Mouse (Mus musculus) layer of hippocampus, adult 18-20 months (tissue): ENCODE data around the gene Ercc2. TPM values are rescaled to one million over a fixed set of nuclear protein-coding genes. Genes with fewer than 3 reads are reported as not detected.

Experiments
- DNase-seq, 2 experiments: peaks; one replicate each; pipeline ENCODE4 v3.0.0; 2022; ENCODE audit warnings: low spot score in 2 of 2
- long read RNA-seq: library from polyadenylated mRNA; stranded (forward); transcript quantifications from one replicate; pipeline ENCODE4 v2.0.0, GENCODE M21; 2021
- total RNA-seq, 2 experiments: library from RNA; stranded (reverse); gene quantifications; 2 replicates each; pipeline ENCODE4 v1.2.3; 2021

Gene Ercc2
- 10 to 100 TPM; 37.5 to 38.3 TPM for total RNA-seq
- long read RNA-seq, transcript Ercc2-201 (23 exons, 3,578 nt), result major isoform, 9 of 12 reads
- long read RNA-seq, partial matches to known transcripts, result 0 of 12 reads
- long read RNA-seq, other reads (novel, unspliced or antisense), result 3 of 12 reads

DNA sequence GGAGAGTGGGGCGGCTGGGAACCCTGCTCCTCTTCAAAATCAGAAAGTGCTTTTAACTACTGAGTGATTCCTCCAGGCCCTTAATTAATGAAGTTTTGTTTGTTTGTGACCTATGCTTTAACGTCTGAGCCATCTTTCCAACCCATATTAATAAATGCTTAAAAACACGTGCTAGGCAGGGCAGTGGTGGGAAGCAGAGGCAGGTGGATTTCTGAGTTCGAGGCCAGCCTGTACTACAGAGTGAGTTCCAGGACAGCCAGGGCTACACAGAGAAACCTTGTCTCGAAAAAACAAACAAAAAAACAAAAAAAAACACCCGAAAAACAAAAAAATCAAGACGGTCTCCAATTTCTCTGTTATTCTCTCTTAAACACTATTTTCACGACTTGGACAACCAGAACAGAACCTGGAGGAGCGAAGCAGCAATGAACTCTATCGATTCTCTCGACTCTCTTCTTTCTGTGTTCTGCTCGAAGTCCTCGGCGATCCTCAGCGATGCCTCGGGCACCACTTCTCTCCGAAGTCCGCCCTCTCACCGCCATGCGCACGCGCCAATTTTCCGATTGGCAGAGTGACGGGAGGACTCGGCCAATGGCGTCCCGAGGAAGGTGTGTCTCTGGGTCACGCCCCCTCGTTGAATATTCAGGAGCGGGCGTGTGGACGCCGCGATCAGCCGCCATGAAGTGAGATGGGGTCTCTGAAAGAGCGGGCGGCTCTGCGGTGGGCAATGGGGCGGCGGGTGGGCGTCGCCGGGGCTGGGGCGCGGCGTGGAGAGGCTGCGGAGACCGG, at the start of gene Ercc2:
Ercc2 (plus strand) TSS at position 634 of the 789 bp plus-strand sequence.
- peak; percentile 98 for DNase-seq

DNA sequence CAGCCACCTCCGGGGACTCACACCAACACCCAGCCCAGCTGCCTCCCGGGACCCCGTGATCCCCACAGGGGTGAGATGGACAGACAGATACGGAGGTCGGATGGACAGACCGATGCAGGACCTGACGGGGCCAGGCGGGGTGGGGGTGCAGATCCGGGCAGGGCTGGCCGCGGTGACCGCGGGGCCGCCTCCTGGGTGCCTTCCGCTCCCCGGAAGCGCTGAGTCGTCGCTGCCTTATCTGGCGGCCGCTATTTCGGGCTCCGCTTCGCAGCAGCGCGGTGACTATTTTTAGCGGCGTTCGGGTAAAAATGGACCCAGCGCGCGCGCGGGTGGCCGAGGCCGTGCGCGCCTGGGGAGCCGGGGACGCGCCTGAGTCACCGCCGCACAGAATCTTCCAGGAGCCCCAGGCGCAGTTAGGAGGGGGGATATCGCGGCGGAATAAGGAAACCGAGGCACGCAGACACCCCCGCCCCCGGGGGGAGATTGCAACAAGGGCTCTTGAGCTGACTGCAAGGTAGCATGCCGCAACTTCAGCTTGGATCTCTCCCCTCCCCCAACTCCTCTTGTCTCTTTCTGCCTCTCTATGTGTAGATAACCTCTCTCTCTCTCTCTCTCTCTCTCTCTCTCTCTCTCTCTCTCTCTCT, 49.0 kb upstream of the Ercc2 start:
- peak; percentile 79 to 85 for DNase-seq

GRCm38 (mm10) chr7:19335583-19335982, 46.2 kb upstream of the Ercc2 start:
- DNase-seq, result no peak

DNA sequence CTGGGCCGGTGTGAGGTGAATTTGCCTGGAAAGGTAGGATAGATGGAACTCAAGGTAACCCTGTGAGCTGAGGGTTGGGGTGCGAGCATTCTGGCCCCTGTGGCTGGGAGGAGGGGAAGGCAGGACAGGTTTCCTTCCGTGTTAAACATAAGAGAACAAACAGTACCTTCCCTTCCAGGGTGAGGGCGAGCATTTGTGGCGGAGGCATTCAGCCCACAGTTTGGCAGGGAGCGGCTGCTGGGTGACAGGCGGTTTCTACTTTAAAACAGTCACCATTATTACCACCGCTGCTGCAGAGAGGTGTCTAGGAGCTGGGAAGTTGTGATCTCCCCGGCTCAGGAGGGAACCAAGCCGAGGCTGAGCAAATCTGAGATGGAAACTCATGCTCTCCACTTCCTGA, 44.7 kb upstream of the Ercc2 start:
- peak in 1 of 2 experiments; percentile 70 for DNase-seq

DNA sequence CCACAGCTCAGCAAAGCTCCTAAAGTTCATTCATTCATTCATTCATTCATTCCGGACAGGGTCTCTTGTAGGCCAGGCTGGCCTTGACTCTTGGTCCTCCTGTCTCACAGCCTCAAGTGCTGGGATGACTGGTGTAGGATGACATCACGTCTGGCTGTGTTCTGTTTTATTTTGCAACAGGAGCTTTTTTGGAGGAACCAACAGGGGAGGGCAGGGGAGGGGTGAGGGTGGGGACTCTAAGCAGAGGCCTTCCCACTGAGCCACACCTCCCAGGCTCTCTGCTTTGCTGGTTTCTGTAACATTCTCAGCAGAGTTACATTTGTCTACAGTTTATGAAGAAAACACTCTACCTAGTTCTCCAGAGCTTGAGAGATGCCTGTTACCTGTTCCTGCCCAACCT, 43.8 kb upstream of the Ercc2 start:
- DNase-seq, result no peak

DNA sequence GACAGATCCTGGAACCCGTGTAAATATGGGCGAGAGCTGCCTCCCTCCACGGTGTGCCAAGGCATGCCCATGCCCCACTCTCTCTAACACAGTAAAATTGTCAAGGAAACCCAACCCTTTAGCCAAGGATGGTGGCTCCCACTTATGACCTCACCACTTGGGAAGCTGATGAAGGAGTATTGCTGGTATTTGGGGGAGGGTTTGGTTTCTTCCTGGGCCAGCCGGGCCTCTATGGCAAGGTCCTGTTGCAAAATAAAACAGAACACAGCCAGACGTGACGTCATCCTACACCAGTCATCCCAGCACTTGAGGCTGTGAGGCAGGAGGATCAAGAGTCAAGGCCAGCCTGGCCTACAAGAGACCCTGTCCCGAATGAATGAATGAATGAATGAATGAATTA, 43.2 kb upstream of the Ercc2 start:
- DNase-seq, result no peak

DNA sequence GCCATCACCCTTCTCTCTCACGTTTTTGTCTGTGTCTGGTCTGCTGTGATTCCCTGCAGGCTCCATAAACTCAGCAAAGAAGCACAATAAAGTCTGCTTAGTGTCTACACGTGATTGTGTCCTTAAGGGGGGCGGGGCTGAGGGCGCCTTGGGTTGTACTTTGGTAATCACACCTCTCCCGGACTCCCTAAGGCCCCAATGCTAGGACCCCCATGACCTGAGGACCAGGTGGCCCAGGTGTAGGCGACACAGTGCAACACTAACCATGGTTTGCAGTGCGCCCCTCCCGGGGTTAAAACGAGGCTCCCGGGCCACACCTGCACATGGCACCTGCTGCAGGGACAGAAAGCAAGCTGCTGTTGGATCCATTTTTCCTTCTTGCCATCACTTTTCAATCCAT, 40.6 kb upstream of the Ercc2 start:
- no peak for DNase-seq

DNA sequence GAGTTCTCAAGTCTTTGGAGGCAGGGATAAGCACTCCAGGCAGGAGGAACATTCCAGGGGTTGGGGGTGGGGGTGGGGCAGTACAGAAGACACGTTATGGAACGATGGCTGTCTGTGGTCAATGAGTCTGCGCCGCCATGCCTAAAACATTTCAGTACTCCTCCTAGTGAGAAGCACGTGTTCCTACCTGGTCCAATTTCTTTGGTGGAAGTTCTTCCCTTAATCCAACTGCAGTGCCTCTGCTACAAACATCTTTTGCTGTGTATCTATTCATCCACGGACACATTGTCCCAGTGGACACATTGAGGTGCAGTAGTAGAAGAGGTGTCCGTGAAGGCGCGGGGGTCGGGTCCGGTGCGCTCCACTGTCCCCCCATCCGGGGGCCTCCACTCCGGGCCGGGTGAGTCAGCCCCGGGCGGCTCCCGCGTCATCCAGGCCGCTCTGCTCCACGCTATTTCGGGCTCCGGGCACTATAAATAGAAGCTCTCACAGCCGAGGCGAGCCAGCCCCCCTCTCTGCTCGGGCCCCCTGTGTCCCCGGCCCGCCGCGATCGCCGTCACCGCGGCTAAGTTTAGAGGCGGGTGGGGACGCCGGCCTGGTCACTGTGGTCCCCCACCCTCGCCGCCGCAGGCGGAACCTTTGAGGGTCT, 39.9 kb upstream of the Ercc2 start:
- peak in 1 of 2 experiments; percentile 49 for DNase-seq

GRCm38 (mm10) chr7:19342481-19343027, 39.3 kb upstream of the Ercc2 start:
- DNase-seq, result peak; percentile 84 to 94

GRCm38 (mm10) chr7:19343210-19343808, 38.5 kb upstream of the Ercc2 start:
- peak in 1 of 2 experiments; percentile 85 for DNase-seq

- no peak for DNase-seq
These were observed 37.5 kb upstream of the Ercc2 start, which contains the start of gene Ercc1 for GRCm38 (mm10) chr7:19344237-19344847. Gene Ercc1, plus strand, starts transcription at chr7:19344778.

GRCm38 (mm10) chr7:19344938-19345471, 36.8 kb upstream of the Ercc2 start:
- peak; percentile 94 to 96 for DNase-seq

GRCm38 (mm10) chr7:19349188-19349915, 32.5 kb upstream of the Ercc2 start:
- DNase-seq, result no peak

DNA sequence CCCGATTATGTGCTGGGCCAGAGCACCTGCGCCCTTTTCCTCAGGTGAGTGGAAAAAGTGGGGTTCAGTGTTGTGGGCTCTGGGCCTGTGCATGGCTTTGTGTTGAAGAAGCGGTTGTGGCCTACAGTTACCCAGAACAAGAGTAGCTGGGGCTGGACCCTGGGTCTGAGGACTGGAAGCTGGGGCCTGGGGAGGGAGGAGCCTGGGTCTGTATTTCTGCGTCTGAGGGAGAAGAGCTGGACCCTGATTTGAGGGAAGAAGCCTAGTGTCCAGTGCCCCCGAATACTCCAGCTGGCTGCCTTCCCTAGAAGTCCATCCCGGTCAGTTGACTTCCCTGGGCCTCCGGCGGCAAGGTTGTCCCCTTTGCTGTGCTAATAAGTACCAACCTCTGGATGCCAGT, 31.6 kb upstream of the Ercc2 start:
- DNase-seq, result no peak

DNA sequence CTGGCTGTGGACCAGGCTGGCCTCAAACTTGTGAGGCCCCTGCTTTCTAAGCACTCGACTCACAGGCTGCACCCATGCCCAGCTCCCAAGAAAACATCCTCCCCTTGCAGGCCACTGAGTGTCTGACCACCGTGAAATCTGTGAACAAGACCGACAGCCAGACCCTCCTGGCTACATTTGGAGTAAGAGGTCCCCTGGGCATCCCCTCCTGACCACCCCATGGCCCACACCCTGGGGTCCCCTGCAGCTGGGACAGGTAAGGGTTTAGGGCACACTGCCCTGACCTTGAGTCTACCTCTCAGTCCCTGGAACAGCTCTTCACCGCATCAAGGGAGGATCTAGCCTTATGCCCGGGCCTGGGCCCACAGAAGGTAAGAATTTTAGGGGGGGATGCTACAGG, 26.8 kb upstream of the Ercc2 start:
- no peak for DNase-seq

- no peak for DNase-seq
These were observed 25.5 kb upstream of the Ercc2 start for GRCm38 (mm10) chr7:19356311-19356710.

DNA sequence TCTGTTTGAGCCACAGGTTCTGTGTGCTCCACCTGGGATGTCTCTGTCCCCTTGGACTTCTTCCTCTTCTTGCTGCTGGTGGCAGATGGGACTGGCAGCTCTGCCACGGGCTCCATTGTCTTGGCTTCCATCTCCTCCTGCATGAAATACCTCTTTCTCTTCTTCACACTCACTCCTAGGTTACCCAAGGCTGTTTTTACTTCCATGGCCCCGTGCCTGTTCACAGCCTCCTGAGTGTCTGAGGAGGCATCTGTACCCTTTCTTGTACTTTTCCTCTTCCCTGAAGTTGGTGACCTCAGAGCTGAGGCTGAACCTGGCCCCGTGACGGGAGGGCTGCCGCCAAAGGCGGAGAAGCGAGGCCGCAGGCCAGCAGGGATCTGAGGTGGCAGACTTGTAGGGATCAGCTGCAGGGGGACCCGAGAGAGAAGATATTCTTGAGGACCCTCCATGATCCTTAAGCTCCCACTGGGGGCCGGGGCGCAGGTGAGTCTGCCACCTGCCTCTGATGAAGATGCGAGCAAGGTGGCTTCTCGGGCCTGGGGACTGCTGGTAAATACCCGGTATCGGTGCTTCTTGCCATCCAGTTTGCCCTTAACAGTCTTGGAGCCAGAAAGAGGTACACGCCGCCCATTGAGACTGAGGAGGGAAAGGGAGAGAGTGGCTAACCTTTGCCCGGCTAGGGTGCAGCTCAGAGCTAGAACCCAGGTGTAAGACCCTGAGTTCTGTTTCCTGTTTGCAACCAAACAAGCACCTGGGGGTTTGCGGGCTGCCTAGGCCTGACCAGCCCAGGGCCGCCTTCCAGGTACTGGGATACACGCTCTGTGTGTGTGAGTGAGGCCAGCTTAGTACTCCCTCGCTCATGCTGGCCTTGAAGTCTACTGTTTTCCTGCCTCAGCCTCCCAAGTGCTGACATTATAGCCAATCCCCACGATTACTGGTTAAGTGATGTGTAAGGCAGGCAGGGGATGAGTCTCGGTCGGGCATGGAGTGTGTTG, 24.1 kb upstream of the Ercc2 start:
- no peak for DNase-seq

DNA sequence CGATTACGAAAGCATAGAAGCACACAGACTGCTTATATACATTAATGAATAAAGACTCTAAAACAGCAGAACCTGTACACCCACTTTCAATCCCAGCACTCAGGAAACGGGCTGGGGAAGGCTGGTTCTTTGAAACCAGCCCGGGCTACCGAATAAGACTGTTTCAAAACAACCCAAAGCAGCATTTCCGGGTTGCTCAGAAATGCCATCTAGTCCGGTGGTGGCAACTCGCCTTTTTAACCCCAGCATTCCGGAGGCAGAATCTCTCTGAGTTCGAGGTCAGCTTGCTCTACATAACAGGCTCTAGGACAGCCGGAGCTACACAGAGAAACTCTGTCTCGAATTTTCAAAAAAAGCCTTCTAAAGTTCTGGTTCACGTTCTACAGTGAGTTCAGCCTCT, 23.2 kb upstream of the Ercc2 start:
- DNase-seq, result no peak
